Mouse (Mus musculus) adrenal gland, adult 18-20 months (tissue): Measurements from ENCODE around the gene Htra1. TPM values are rescaled to one million over a fixed set of nuclear protein-coding genes. Genes with fewer than 3 reads are reported as not detected.

Source experiments
- DNase-seq, 2 experiments: peaks; one replicate each; pipeline ENCODE4 v3.0.0; 2021 to 2022; ENCODE audit warnings: low spot score in 2 of 2
- total RNA-seq, 2 experiments: library from RNA; stranded (reverse); gene quantifications; 1 replicate in 1 of 2; 2 replicates in 1 of 2; pipeline ENCODE4 v1.2.3; 2021

Gene Htra1
- total RNA-seq, 2 experiments from 2014 or later = 31.8 to 79.5 TPM

DNA sequence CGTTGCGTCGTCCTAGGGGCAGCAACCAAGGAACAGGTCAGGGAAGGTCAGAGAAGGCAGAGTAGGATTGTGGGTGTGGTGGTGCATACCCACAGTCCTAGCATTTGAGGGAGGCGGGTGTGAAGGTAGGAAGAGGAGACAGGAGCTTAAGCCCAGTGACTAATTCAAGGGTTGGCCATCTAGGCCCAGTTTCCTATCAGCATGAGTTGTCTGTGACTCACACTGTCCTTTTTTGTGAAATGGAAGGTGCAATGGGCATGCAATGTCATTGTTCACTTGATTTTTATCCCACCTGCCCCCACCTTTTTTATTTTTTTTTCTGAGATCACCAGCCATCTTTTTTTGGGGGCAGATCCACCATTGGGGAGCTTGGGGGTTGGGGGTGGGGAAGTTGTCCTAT lies 29.5 kb downstream of the Htra1 start:
- DNase-seq = no peak

DNA sequence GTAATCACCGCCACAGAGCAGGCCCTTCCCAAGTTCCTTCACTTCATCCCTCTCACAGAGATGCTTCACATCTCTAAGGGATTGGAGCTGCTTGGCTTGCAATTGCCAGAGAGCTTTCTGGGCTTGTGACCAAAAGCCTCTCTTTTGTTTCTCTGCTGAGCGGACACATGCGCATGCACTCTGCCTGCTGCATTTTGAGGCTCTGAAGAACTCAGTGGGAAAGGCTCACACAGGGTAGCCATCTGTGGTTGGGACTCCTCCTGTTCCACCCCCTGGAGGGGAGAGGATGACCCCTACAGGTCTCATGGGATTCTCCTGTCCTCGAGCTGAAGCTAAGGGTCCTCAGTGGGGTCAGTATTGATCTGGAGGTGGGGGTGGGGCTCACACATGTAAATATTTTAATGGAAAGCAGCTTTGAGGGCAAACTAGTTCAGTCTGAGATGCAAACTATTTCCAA lies 30.0 kb downstream of the Htra1 start:
- DNase-seq = no peak

DNA sequence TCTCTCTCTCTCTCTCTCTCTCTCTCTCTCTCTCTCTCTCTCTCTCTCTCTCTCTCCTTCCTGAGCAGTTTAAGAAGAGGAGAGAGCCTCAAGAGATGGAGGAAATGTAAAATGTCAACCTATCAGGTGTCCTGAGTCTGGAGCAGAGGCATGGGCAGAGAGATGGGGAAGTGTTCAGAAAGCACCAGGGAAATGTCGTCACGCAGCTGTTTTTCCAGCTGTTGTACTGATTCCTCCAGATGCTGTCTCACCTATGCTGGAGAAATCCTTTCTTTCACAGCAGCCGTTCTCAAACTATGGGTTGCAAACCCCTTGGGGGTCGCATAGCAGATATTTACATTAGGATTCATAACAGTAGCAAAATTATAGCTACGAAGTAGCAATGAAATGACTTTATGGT lies 30.5 kb downstream of the Htra1 start:
- no peak for DNase-seq

DNA sequence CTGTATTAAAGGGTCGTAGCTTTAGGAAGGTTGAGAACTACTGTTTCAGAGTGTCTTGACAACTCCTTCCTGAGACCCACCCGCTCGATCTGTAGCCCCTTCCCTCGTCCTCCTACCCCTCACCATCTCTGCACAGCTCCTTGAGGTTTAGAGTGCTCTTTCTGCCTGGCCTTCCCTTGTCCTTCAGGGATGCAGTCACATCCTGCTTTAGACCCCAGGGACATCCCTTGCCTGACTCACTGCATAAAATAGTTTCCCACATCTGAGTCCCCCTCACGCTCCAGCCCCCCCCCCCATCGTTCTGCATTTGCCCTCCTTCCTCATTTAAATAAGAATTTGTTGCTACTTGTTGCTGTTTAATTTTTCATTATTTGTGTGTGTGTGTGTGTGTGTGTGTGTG lies 31.0 kb downstream of the Htra1 start:
- no peak for DNase-seq

DNA sequence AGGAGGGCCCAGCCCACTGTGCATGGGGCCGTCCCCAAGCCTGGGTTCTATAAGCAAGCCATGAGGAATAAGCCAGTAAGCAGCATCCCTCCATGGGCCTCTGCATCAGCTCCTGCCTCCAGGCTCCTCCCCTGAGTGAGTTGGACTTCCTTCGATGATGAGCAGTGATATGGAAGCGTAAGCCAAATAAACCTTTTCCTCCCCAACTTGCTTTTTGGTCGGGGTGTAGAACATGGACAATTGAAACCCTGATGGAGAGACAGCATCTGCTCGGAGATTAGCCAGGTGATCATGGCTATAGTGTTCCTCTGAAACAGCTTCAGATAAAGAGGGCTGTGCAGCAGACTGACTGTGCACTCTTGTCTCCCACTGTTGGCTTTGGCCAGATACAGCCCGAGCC lies 32.0 kb downstream of the Htra1 start:
- DNase-seq = no peak

DNA sequence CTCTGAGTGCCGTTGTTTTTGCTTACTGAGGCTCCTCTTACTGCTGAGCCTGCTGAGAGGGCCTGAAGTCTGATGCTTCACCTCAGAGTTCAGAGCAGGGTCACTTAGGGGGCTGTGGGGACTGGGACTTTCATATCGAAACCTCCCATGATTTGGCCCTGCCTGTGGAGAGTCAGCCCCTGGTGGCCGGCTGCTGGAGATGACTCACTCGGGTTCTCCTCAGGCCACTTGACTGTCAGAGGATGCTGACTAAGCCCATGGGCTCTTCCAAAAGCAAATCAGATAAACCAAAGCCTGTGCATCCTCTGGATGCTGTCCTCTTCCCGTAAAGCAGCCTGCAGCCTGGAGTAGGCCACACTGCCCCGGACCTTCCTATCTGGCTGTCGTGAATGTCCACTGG lies 32.6 kb downstream of the Htra1 start:
- peak in 1 of 2 experiments; percentile 41 for DNase-seq

DNA sequence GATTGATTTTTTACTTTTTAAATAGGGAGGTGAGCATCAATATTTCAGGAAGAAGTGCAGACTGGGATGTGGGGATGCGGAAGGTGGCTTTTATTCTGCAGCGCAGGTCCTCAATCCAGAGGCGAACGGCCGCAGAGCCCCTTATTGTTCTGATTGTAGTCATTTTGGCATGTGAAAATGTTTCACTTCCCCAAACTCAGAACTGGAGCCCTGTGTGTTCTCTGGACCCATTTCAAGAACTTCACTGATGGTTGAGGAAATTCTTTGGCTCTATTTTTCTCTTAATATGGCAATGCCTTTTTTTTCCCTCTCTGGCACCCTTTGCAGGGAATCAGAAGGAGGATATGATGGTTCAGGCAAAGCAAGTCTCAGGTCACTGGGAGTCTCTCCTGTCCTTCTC lies 33.2 kb downstream of the Htra1 start:
- DNase-seq = no peak

DNA sequence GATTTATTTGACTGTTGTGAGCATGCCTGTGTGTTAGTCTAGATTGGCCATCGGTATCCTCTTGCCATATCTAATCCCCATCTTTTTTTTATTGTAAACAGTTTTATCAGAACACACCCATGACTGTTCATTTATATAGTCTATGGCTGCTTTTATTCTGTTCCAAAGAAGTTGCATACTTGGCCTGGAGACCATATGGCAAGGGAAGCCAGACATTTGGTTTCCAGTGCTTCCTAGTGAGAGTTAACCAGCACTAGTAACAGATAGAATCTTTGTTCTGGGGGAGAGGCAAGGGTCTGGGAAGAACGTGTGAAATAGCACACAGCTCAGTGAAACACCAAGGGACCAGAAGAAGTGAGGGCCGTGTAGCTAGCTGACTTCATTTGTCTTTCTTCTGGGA lies 33.6 kb downstream of the Htra1 start:
- no peak for DNase-seq

DNA sequence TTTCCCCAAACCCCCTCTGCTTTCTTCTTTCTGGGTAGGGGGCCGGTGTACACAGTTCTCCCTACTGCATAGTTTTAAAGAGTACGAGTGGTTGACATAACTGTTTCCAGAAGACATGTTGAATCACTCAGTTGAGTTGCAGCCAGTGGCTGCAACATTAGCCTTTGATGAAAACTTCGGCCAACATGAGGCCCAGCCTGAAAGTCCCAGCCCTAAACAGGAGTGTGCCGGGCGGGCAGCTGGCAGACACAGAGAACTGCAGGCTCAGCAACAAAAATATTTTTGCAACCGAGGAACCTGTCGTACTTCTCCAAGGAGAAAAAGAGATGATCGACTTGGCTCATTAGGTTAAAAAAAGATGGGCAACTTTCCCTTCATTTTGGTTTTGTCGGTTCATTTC lies 36.9 kb downstream of the Htra1 start:
- no peak for DNase-seq

DNA sequence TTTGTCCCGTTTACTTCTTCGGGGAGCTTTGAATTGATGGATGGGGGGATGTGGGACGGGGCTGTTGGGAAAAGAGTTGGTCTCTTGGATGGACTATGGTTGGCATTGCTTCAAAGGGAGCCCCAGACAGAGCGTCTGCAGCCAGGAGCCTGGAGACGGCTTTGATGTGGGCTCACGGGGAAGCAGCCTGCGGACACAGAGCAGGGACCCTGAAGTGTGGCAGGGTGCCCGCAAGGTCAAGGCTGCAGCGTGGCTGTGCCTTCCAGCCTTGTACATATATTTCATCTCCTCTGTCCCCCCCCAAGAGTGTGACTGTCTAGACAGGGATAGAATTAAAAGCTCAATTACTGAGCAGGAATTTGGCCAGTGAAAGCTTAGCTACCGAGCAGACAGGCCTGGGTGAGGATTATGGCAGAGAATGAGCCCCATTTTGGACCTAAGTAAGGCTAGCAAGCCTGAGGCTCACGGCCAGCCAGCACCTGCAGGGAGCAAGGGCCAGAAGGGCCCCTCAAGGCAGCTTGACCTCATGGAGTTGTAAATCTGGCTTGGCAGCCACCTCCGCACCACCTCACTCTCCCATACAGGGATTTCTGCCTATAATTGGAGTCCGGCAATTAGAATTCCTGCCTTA lies 40.5 kb downstream of the Htra1 start:
- no peak for DNase-seq

DNA sequence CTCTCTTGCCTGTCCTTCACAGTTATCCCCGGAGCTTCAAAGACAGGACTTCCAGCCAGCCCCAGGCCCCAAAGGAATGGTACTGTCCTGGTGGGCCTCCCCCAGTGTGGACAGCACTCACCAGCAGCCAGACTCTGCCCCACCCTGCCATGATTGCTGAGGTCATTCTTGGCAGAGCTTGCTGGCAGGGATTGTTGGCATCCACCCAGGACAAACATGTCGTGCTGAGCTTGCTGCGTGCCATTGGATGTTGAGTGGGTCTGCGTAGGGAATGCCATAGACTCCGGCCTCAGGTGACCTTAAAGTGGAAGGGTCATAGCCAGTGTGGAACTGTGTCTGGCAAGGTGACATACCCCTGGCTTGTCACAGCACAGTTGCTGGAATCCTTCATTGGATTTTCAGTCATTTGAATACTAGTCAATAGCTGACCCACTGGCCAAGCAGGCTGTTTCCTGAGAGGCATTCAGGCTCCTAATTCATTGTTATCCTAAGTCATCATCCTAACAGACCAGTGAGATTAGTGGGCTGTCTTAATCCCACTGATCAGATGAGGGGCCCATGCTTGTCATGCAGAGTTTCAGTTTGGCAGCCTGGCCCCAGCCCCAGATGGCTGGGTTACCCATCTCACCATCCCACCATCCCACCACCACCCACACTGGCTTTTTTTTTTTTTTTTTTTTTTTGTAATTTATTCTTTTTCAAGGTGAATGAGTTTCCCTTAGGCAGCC lies 42.0 kb downstream of the Htra1 start:
- DNase-seq = peak; percentile 75 to 77

DNA sequence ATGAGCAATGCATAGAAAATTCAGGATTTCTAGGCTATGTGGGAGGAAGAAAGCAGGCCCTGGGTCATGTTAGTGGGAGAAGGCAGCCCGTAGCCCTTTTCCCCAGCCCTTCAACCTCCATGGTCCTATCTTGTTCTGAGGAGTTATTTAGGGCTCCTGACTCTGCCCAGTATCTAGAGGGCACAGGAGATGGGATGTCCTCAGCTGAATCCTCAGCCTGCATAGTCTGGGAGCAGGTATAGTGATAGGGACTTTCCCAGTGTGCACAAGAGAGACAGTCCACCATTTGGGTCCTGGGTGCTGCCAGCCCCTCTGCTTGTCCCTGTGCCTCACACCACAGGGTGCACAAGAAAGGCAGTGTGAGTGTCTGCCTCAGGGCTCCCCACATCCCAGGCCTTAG lies 42.6 kb downstream of the Htra1 start:
- DNase-seq = no peak

DNA sequence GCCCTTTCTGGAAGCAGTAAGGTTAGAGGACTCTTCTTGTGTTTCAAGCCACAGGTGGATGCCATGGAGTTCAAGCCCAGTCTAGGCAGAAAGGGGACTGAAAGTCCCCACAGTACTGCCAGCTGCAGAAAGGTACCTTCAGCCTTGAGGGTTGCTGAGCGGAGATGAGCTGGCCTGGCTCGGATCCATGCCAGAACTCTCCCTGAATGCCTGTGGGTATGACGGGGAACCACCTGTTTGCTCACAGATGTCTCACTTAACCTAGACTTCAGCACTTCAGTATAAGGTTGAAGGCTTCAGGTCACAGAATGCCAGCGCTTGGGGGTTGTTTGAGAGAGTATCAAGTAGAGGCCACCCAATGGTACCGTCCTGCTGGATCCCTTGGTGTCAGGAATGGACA lies 44.2 kb downstream of the Htra1 start:
- DNase-seq = peak in 1 of 2 experiments; percentile 40

DNA sequence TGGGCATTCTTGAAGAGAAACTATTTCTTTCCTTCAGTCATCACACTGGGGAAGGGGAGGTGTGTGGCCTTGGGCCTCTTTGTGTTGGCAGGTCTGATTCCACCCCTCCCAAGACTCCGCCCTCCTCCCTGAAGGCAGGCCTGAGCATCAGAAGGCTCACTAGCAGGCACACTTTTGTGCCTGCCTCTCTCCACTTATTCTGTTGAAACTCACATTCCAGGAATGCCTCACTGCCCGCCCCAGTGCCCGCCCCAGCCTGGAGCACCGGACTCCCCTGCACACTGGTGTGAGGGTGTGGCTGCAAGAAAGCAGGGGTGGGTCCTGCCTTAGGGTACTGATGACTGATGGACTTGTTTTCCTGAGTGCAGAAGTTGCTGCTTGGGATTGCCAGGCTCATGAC lies 46.5 kb downstream of the Htra1 start:
- DNase-seq = no peak

DNA sequence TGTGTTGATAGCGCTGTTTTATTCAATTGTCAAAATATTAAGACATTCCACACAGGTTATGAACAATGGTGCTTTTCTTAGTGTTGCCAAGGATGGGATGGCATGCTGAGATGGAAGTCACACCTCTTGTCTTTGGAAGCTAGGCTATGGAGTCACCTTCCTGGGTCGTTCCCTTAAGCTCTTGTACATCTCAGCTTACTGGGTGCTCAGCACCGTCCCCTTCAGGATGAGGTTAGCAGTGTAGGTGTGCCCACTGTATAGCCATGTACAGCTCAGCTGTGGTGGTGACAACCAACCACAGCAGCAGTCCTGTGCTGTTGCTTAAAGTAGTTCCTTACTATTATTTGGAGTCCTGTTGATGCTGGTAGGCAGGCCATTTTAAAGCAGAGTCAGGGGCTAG lies 47.0 kb downstream of the Htra1 start:
- DNase-seq = no peak

DNA sequence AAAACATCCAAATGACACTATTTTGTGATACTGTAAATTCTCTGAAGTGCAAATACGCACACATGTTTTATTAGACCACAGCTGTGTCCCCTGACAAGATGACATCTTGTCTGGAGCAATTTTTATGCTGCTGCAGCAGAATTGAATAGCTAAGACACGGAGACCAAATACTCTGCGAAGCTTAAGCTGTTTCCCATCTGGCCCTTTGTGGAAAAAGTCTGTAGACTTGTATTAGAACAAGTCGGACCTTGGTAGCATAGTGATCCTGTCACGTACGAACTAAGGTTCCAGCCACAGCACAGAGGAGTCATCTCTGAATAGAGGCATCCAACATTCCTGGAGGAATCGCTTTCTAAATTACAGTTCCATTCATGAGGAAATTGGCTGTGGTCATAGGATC lies 48.4 kb downstream of the Htra1 start:
- DNase-seq = no peak

DNA sequence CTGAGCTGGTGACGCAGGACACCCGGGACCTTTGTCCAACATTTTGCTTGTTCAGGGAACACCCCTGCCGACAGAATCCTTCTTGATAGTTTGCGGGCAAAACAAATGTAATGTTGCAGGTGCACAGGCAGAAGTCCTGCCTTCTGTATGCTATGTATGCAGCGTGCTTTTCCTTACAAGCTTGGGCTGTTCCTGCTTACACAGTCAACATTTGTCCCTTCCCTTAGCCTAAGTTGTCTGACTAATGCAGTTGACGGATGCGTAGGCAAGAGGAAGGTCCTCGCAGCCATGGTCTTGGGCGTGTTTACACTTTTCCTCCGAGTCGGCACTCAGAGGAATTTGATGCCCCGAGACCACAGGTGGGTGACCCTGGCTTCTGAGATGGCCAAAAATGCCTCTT lies 49.3 kb downstream of the Htra1 start:
- no peak for DNase-seq

DNA sequence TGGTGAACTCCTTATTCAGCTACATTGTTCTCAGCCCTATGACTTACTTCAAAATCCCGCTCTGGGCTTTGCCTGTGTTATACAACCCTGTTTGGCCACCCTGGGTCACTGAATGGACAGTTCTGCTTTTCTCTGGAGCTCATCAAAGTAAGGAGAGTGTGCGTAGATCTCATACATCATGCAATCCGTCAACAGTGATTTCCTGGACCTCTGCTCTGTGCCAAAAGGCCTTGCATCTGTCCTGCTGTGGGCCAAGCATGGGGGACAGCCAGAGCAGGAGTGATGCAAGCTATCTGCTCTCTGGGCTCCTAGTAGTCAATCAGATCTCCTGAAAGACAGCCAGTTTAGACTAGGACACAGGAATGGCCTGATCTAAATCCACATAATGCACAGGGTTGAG lies 49.8 kb downstream of the Htra1 start:
- DNase-seq = no peak

DNA sequence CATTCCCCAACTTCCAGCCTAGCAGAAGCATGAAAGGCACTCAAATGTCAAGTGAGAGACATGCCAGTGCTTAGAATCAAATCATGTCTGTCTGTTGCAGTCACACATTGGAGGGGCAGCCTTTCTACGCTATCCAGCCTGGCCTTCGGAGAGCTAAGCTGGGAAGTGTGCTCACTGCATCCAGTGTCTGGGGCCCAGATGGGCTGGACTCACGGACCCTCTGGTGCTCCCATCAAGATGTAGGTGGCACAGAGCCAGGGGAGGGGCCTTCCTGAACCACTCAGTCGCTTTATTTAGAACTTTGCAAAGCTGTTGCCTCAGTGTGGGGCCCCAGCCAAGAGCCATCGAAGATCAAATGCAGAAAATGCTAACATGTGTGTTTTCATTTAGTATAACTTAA lies 52.2 kb downstream of the Htra1 start:
- no peak for DNase-seq

DNA sequence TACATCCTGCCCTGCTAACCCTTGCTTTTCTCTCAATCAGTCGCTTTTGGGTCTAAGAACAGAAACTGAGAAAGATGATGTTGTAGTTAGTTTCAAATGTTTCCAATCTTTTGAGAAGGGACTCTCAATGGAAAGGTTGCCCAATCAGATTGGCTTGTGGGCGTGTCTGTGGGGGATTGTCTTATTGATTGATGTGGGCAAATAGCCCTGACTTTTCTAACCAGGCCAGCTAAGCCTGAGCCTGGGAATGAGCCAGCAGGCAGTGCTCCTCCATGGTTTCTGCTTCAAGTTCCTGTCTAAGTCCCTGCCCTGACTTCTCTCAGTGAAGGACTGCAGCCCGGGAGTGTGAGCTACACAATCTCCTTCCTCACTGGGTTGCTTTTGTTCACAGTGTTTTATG lies 53.5 kb downstream of the Htra1 start:
- no peak for DNase-seq

DNA sequence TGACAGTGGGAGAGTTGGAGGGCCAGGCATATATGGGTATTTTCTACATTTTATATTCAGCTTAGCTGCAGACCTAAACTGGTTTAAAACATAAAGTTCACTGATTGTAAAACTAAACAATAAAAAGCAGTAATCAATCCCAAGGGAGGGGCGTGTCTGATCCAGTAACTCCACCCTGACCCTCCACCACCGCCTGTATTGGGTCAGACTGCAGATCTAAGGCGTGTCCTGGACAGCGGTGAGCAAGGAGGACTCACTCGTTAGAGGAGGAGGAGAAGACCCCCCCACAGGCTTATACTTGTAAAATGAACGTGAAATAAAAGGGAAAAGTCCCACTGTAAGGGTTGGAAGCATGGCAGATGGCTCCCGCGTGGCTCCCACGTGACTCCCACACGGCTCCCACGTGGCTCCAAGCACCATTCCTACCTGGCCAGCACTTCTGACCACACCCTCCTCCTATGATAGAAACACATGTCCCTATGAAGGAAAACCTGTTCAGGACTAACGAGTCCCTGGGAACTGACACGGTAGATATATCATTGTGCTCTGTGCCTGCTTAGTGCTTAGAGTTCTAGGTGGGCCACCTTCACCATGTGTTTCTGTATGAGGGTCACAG lies 55.4 kb downstream of the Htra1 start:
- DNase-seq = no peak

DNA sequence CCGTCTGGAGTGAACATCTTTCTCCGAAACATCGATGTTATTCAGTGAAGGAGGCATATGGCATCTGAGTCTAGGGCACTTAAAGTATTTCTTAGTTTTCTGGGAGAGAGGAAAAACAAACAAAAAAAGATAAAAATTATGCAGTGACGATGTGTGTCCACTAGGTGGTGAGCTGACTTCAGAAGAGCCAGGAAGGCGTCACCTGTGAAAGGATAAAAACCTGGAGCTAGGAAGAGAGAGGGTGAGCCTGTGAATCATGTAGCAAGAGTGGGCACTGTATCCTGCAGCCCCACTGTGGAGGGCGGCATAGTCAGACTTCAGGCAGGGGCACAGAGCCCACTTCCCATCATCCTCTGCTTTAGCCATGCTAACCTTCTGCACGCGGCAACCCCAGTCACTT lies 58.0 kb downstream of the Htra1 start:
- no peak for DNase-seq
